Mouse (Mus musculus) heart, postnatal 0 days (tissue): ENCODE data around the gene Col4a1. TPM values are rescaled to one million over a fixed set of nuclear protein-coding genes. Genes with fewer than 3 reads are reported as not detected.

Experiments used
- ATAC-seq: fragments of 200-750 bp; cut with Nextera tagmentation; 2 replicates; pipeline ENCODE4 v1.8.0; 2017; ENCODE audit warnings: low read depth, moderate number of reproducible peaks, moderate library complexity; ENCODE audit not compliant: insufficient read depth
- DNase-seq: peaks from one replicate; pipeline ENCODE4 v3.0.0-alpha.2; 2016; ENCODE audit warnings: low spot score
- H3K27ac ChIP-seq: fragments of 300-500 bp; sonication (generic); 2 replicates; pipeline ENCODE4 v1.5.1; 2014; ENCODE audit warnings: low read depth, mild to moderate bottlenecking
- H3K27me3 ChIP-seq: fragments of 300-500 bp; sonication (generic); 2 replicates; pipeline ENCODE4 v1.6.1; 2014; ENCODE audit warnings: low read length, mixed read lengths; ENCODE audit not compliant: control insufficient read depth, insufficient read depth
- H3K36me3 ChIP-seq: fragments of 300-500 bp; sonication (generic); replicated peaks from 2 replicates; pipeline ENCODE4 v1.6.1; 2014; ENCODE audit warnings: low read length, mixed read lengths; ENCODE audit not compliant: control insufficient read depth, insufficient read depth
- H3K4me1 ChIP-seq: fragments of 300-500 bp; sonication (generic); 2 replicates; pipeline ENCODE4 v1.6.1; 2014; ENCODE audit warnings: antibody characterized with exemption; ENCODE audit not compliant: control insufficient read depth, insufficient read depth
- H3K4me2 ChIP-seq: fragments of 300-500 bp; sonication (generic); 2 replicates; pipeline ENCODE4 v1.6.1; 2014; ENCODE audit warnings: low read depth, mild to moderate bottlenecking, low read length, moderate library complexity
- H3K4me3 ChIP-seq: fragments of 300-500 bp; sonication (generic); 2 replicates; pipeline ENCODE4 v1.5.1; 2014; ENCODE audit warnings: low read depth, low read length
- H3K9ac ChIP-seq: fragments of 300-500 bp; sonication (generic); replicated peaks from 2 replicates; pipeline ENCODE4 v1.6.1; 2014; ENCODE audit warnings: low read depth, low read length, mixed read lengths
- H3K9me3 ChIP-seq: fragments of 300-500 bp; sonication (generic); replicated peaks from 2 replicates; pipeline ENCODE4 v1.6.1; 2016; ENCODE audit warnings: low read length; ENCODE audit not compliant: control insufficient read depth
- CTCF ChIP-seq: IDR thresholded peaks from 2 replicates; pipeline ENCODE4 v1.5.1; 2016; ENCODE audit warnings: antibody characterized with exemption, control low read depth, low read depth
- EP300 ChIP-seq: IDR thresholded peaks from 2 replicates; pipeline ENCODE4 v1.6.1; 2016; ENCODE audit warnings: antibody characterized with exemption, low read depth
- WGBS: fragments of 180-500 bp; shearing (Covaris S2); extraction: QIAGEN DNeasy Blood & Tissue Kit; methylation state at CpG from one replicate; pipeline ENCODE4 v1.1.7; 2014; 5-methylcytosine and 5-hydroxymethylcytosine counted together
- polyA plus RNA-seq: library from polyadenylated mRNA; unstranded; fragments of >200 nt; fragmentation: Nextera tagmentation; extraction: Ambion mirVana; gene quantifications from 2 replicates; pipeline ENCODE4 v1.2.1, GENCODE M21; 2015
- total RNA-seq: library from RNA; depleted of rRNA; stranded (reverse); fragments of >200 nt; gene quantifications from 2 replicates; pipeline ENCODE4 v1.2.3, GENCODE M21; 2014; ENCODE audit warnings: low replicate concordance

Gene Col4a1
- total and polyA plus RNA-seq, 2 experiments from 2014 or later = 191 to 921 TPM

DNA sequence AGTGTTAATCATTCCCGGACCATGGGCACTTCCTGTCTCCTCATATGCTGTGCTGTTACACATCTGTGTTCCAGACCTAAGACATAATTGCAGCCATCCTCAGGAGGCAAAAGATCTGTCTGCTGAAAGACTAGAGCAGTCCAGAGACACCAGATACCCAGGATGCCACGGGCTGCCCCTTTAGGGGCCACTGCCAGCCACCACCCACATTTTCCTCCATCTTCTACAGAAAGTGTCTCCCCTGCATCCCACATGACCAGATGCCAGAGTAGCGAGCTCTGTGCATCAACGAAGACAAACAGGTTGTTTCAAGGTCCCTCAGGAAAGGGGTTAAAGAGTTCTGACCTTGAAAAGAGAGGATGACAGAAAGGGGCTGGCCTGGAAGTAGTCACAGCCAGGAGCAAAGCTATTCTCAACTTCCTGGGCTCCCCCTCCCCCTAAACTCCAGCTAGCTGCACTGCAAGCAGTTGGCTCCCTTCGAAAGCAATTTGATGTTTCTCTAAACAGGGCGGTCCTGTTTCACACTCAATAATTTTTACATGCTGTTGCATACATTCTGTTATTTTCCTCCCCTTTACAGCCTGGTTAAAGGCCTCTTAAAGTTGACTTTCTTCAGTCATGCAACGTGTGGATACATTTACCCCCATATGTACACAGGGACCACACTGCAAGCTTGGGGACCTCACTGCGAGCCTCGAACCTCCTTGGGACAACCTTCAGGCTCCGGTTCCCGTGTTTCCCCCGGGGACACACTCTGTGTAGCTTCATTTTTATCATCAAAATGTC lies 13.9 kb downstream of the Col4a1 start:
- H3K36me3 ChIP-seq = peaks cover 15% of the 10 kb centered on the region
- no peaks in the 10 kb centered on the region for H3K9me3 ChIP-seq
- H3K9ac ChIP-seq = 0 out of 2 replicates have a peak overlapping the region, but pooled peaks have one; percentile 20
- DNase-seq (no peak), ATAC-seq (no peak)
- no peak overlapping the region for H3K4me2 ChIP-seq
- 37% methylated on average over 12 of the region's 12 CpGs for WGBS
- peak overlapping the region; percentile 89 for H3K27ac ChIP-seq
- peaks cover 73% of the 10 kb centered on the region for H3K4me1 ChIP-seq
- H3K4me3 ChIP-seq = no peak overlapping the region
- no peaks in the 10 kb centered on the region for H3K27me3 ChIP-seq
- no peak for TF ChIP-seq CTCF
- TF ChIP-seq EP300 = no peak

DNA sequence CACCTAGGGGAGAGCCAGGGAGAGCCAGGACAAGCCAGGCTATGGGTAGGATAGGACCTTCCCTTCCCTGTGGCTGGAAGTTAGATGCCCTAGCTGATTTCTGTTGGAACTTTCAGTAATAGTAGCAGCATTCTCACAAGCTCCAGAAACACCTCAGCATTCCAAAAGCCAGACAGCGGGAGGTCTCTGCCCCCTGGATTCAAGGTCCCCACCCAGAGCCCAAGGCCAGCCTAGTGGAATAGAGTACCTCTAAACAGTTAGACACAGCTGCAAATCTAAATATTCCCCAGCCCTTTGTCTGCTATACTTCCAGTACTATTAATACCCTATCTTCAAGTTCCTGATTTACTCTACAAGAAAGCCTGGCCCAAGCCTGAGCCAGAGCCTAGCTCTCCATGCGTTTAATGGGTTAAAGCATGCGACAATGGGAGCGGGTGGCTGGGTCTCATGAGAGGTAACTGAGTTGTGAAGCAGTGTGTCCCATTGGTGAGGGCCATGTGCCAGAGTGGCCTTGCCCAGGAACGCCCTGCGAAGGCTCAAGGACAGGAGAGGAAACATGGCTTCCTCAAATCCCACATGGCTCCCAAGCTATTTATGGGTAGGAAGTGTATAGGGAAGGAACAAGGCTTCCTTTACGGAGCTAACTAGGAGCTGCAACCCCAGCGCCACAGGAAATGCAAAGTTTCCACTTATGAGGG lies 15.3 kb downstream of the Col4a1 start:
- peak; percentile 67 for DNase-seq
- peak overlapping the region; percentile 38; the same call in 1 of the 2 replicates for H3K9ac ChIP-seq
- ATAC-seq = peak; percentile 79
- WGBS = 24% methylated on average over 8 of the region's 8 CpGs
- H3K27ac ChIP-seq = peak overlapping the region; percentile 89
- H3K4me3 ChIP-seq = no peak overlapping the region
- TF ChIP-seq CTCF (no peak), EP300 (peak; percentile 91)
- H3K4me1 ChIP-seq = peaks cover 70% of the 10 kb centered on the region
- no peaks in the 10 kb centered on the region for H3K27me3 ChIP-seq
- peaks cover 18% of the 10 kb centered on the region; the same call in 1 of the 2 replicates for H3K36me3 ChIP-seq
- H3K9me3 ChIP-seq = no peaks in the 10 kb centered on the region
- peak overlapping the region; percentile 27; the same call in 1 of the 2 replicates for H3K4me2 ChIP-seq

GRCm38 (mm10) chr8:11296282-11296943 lies 16.2 kb downstream of the Col4a1 start:
- Histone ChIP-seq H3K9ac (peak overlapping the region; percentile 38; the same call in 1 of the 2 replicates), H3K4me1 (peaks cover 70% of the 10 kb centered on the region), H3K9me3 (no peaks in the 10 kb centered on the region), H3K27me3 (no peaks in the 10 kb centered on the region), H3K27ac (peak overlapping the region; percentile 89), H3K4me3 (no peak overlapping the region), H3K36me3 (peaks cover 15% of the 10 kb centered on the region; the same call in 1 of the 2 replicates), H3K4me2 (peak overlapping the region; percentile 27; the same call in 1 of the 2 replicates)
- DNase-seq (no peak), ATAC-seq (no peak)
- TF ChIP-seq EP300 = no peak
- TF ChIP-seq CTCF = no peak
- 72% methylated on average over 10 of the region's 10 CpGs for WGBS

GRCm38 (mm10) chr8:11292611-11293010 lies 20.0 kb downstream of the Col4a1 start:
- WGBS = 38% methylated on average over 3 of the region's 3 CpGs

DNA sequence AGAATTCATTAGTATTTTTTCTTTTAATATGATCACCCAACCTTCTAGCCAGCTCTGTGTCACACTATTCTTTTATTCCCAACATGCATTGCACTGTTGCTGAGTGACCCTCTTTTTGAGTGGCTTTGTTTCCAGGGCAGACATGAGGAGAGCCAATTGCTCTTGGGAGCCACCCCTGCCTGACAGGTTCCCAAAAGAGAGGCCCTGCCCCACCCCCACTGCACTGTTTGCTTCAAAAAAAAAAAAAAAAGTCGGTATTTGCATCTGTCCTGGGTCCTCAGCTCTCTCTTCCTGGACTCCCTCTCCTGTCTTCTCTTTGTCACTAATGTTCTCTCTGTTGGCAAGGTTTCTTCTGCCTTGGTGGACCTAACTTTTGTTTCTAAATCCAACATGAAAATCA lies 22.1 kb downstream of the Col4a1 start:
- TF ChIP-seq EP300 (no peak), CTCF (no peak)
- Histone ChIP-seq H3K9ac (no peak overlapping the region), H3K4me2 (no peak overlapping the region), H3K27me3 (no peaks in the 10 kb centered on the region), H3K4me3 (no peak overlapping the region), H3K27ac (no peak overlapping the region), H3K9me3 (no peaks in the 10 kb centered on the region), H3K4me1 (peaks cover 41% of the 10 kb centered on the region), H3K36me3 (peaks cover 10% of the 10 kb centered on the region; the same call in 1 of the 2 replicates)
- 4% methylated on average over 1 of the region's 1 CpGs for WGBS
- no peak for DNase-seq
- ATAC-seq = no peak

More at GRCm38 (mm10) chr8:11292611-11293010, 20.0 kb downstream of the Col4a1 start:
- no peak overlapping the region for H3K4me3 ChIP-seq
- H3K9ac ChIP-seq = no peak overlapping the region
- H3K9me3 ChIP-seq = no peaks in the 10 kb centered on the region
- no peaks in the 10 kb centered on the region for H3K27me3 ChIP-seq
- ATAC-seq = no peak
- TF ChIP-seq CTCF (no peak), EP300 (no peak)
- H3K4me2 ChIP-seq = no peak overlapping the region
- no peak for DNase-seq
- no peak overlapping the region for H3K27ac ChIP-seq
- peaks cover 10% of the 10 kb centered on the region; the same call in 1 of the 2 replicates for H3K36me3 ChIP-seq
- peaks cover 60% of the 10 kb centered on the region for H3K4me1 ChIP-seq
